Mouse (Mus musculus) hindbrain, embryonic 11.5 days (tissue): ENCODE results near the gene Ptprg. TPM values are rescaled to one million over a fixed set of nuclear protein-coding genes. Genes with fewer than 3 reads are reported as not detected.
"Not testable (repeated sequence)": the region's sequence is repeated elsewhere in the genome, so short reads cannot be mapped to it uniquely, and the experiment has no call there.

Experiments
- ATAC-seq: fragments of 200-750 bp; cut with Nextera tagmentation; 2 replicates; pipeline ENCODE4 v1.8.0; 2017; ENCODE audit warnings: mild to moderate bottlenecking, moderate TSS enrichment, moderate library complexity; ENCODE audit not compliant: low FRiP score
- DNase-seq: peaks from one replicate; pipeline ENCODE4 v3.0.0-alpha.2; 2015; ENCODE audit warnings: low spot score
- H3K27ac ChIP-seq: fragments of 300-500 bp; sonication (generic); 2 replicates; pipeline ENCODE4 v1.5.1; 2014; ENCODE audit warnings: mild to moderate bottlenecking, low read depth, low read length
- H3K27me3 ChIP-seq: fragments of 300-500 bp; sonication (generic); 2 replicates; pipeline ENCODE4 v1.6.1; 2014; ENCODE audit warnings: mild to moderate bottlenecking, low read length, moderate library complexity, mixed read lengths; ENCODE audit not compliant: control insufficient read depth, insufficient read depth
- H3K36me3 ChIP-seq: fragments of 300-500 bp; sonication (generic); 2 replicates; pipeline ENCODE4 v1.6.1; 2014; ENCODE audit warnings: mild to moderate bottlenecking, low read length, moderate library complexity, mixed read lengths; ENCODE audit not compliant: control insufficient read depth, insufficient read depth
- H3K4me1 ChIP-seq: fragments of 300-500 bp; sonication (generic); replicated peaks from 2 replicates; pipeline ENCODE4 v1.6.1; 2014; ENCODE audit warnings: low read length, mixed read lengths; ENCODE audit not compliant: control insufficient read depth, insufficient read depth
- H3K4me2 ChIP-seq: fragments of 300-500 bp; sonication (generic); replicated peaks from 2 replicates; pipeline ENCODE4 v1.6.1; 2014; ENCODE audit warnings: mild to moderate bottlenecking, low read depth, low read length
- H3K4me3 ChIP-seq: fragments of 300-500 bp; sonication (generic); 2 replicates; pipeline ENCODE4 v1.5.1; 2014; ENCODE audit warnings: low read depth, low read length
- H3K9ac ChIP-seq: fragments of 300-500 bp; sonication (generic); 2 replicates; pipeline ENCODE4 v1.6.1; 2014; ENCODE audit warnings: low read depth, low read length
- H3K9me3 ChIP-seq: fragments of 300-500 bp; sonication (generic); 2 replicates; pipeline ENCODE4 v1.6.1; 2016; ENCODE audit warnings: low read length; ENCODE audit not compliant: control insufficient read depth
- whole genome bisulfite sequencing: fragments of 180-500 bp; shearing (Covaris S2); extraction: QIAGEN DNeasy Blood & Tissue Kit; methylation state at CpG from one replicate; pipeline ENCODE4 v1.1.7; 2014; 5-methylcytosine and 5-hydroxymethylcytosine counted together
- polyA plus RNA-seq: library from polyadenylated mRNA; unstranded; fragments of >200 nt; fragmentation: Nextera tagmentation; extraction: Ambion mirVana; gene quantifications from 2 replicates; pipeline ENCODE4 v1.2.1, GENCODE M21; 2014

Ptprg gene
- polyA plus RNA-seq, 1 experiment from 2014 or later, result 45.0 TPM

DNA sequence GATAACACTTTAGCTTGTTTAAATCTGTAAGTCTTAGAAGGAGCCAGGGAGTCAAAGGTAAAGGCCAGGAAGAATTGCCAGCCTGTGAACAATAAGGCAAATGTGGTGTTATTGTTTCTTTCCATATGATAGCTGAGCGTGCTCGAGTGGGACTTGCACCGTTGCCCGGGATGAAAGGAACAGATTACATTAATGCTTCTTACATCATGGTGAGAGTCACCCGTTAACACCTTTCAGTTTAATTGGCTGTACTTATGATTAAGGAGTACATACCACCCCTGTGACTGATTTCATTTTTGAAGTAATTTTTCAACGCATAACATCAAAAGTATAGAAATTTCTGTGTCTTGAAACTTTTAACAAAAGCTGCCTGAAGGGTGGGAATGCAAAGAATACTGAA is 666.5 kb downstream of the Ptprg start:
- no peak overlapping the region for H3K4me2 ChIP-seq
- no peaks in the 10 kb centered on the region for H3K27me3 ChIP-seq
- 80% methylated on average over 6 of the region's 6 CpGs for WGBS
- DNase-seq (no peak), ATAC-seq (no peak)
- no peak overlapping the region for H3K9ac ChIP-seq
- H3K27ac ChIP-seq, result no peak overlapping the region
- H3K4me1 ChIP-seq, result no peaks in the 10 kb centered on the region
- H3K36me3 ChIP-seq, result no peaks in the 10 kb centered on the region
- no peak overlapping the region for H3K4me3 ChIP-seq
- no peaks in the 10 kb centered on the region for H3K9me3 ChIP-seq

DNA sequence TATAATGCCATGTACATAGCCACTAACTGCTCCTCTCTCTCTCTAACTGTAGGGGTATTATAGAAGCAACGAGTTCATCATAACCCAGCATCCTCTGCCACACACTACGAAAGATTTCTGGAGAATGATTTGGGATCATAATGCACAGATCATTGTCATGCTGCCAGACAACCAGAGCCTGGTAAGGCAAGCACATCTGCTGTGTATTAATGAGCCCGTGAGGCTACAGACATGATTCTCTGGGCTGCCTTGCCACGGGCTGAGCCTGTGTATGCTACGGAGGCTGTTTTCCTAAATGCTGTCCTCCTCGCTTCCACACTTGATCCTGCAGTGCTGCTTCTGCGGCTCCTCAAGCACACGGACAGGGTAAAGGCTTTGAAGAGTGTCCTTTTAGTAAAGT is 667.2 kb downstream of the Ptprg start:
- Histone ChIP-seq H3K4me2 (no peak overlapping the region), H3K36me3 (no peaks in the 10 kb centered on the region), H3K4me3 (no peak overlapping the region), H3K27me3 (no peaks in the 10 kb centered on the region), H3K9me3 (no peaks in the 10 kb centered on the region), H3K9ac (no peak overlapping the region), H3K4me1 (no peaks in the 10 kb centered on the region), H3K27ac (no peak overlapping the region)
- ATAC-seq (no peak), DNase-seq (no peak)
- WGBS, result 84% methylated on average over 8 of the region's 8 CpGs

DNA sequence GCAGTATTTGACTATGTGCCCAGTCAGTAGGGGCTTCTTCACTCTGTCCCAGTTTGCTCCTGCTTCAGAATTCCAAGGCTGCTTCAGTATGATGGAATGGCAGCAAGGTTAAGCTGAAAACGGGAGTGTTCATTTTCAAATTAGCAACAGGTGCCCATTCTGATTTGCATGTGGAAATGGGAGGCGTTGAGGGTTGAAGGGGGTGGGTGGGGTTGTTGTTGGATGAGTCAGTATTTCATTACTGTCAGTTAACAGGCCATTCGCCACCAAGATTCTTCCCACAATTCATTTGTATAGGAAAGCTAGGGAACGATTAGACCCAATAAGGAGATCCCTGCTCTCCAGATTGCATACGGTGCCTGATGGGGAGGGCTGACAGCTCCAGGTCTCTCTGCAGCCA is 668.2 kb downstream of the Ptprg start:
- no peak overlapping the region for H3K27ac ChIP-seq
- no peaks in the 10 kb centered on the region for H3K36me3 ChIP-seq
- no peak for DNase-seq
- ATAC-seq, result no peak
- no peaks in the 10 kb centered on the region for H3K9me3 ChIP-seq
- H3K4me3 ChIP-seq, result no peak overlapping the region
- no peak overlapping the region for H3K9ac ChIP-seq
- no peaks in the 10 kb centered on the region for H3K27me3 ChIP-seq
- H3K4me2 ChIP-seq, result no peak overlapping the region
- no peaks in the 10 kb centered on the region for H3K4me1 ChIP-seq
- 79% methylated on average over 5 of the region's 5 CpGs for WGBS

DNA sequence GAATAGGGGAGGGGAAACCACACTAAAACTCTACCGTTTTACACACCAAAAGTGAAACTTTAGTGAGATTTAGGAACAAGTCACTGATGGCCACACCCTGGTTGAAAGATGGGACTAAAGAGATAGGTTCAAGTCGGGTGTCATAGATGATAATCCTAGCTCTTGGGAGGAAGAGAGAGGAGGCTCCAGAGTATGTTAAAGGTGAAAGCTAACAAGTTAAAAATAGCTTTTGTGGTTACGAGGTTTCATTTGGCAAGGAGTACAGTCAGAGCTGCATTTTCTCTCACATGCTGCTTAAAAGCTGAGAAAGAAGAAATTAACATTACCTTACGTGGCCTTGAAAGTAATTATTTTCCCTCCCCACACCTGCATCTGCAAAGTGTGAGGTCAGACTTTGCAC is 690.4 kb downstream of the Ptprg start:
- H3K27ac ChIP-seq, result no peak overlapping the region
- ATAC-seq (no peak), DNase-seq (no peak)
- WGBS, result 85% methylated on average over 4 of the region's 4 CpGs
- H3K27me3 ChIP-seq, result no peaks in the 10 kb centered on the region
- no peak overlapping the region for H3K9ac ChIP-seq
- H3K9me3 ChIP-seq, result no peaks in the 10 kb centered on the region
- H3K4me2 ChIP-seq, result no peak overlapping the region
- no peaks in the 10 kb centered on the region for H3K36me3 ChIP-seq
- H3K4me1 ChIP-seq, result no peaks in the 10 kb centered on the region
- H3K4me3 ChIP-seq, result no peak overlapping the region

DNA sequence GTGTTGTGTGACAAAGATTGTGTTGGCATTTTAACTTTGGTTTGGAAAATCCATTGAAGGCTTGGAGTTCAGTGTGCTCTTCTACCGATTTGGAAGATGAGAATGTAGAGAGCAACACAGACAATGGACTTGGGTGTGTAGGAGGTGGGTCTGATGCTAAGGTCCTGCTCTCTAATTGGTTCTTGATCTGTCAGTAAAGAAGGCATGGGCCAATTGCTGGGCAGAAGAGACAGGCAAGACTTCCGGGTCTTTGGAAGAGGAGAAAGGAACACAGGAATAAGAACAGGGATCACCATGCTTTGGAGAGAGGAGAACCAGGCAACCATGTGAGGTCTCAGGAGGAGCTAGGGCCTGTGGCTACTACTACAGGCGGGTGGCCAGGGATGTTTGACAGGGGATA is 722.7 kb downstream of the Ptprg start:
- Histone ChIP-seq H3K27me3 (no peaks in the 10 kb centered on the region), H3K36me3 (no peaks in the 10 kb centered on the region), H3K4me2 (no peak overlapping the region), H3K4me1 (no peaks in the 10 kb centered on the region), H3K4me3 (no peak overlapping the region), H3K27ac (no peak overlapping the region), H3K9me3 (no peaks in the 10 kb centered on the region), H3K9ac (no peak overlapping the region)
- WGBS, result 65% methylated on average over 3 of the region's 3 CpGs
- ATAC-seq, result no peak
- DNase-seq, result no peak

DNA sequence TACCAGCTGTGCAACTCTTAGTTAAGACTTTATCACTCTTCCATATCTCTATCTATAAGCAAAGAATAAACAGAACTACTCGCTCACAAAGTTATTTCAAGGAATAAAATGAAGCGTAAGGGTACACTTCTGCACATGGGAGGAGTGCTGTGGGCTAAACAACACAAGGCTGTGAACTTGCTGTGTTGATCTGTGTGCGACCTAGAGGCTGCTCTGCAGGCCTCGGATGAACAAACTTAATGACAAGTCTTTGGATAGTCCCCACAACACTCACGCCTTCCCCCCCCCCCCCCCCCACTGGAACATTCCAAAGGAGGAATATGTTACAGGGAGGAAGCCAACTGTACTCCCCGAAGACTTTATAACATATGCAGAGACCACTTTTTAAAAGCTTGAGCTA is 730.3 kb downstream of the Ptprg start, which contains the start of gene Gm49355:
TSS of gene Gm49355 (plus strand) at position 336 of the 400 bp plus-strand sequence.
- 82% methylated on average over 6 of the region's 6 CpGs for whole genome bisulfite sequencing
- DNase-seq (no peak), ATAC-seq (no peak)
- Histone ChIP-seq H3K4me1 (no peaks in the 10 kb centered on the region), H3K27ac (peak within 1 kb of the TSS; percentile 47), H3K4me3 (peak within 1 kb of the TSS; percentile 57), H3K4me2 (peak within 1 kb of the TSS; percentile 65), H3K27me3 (no peaks in the 10 kb centered on the region), H3K9ac (peak within 1 kb of the TSS; percentile 72), H3K36me3 (no peaks in the 10 kb centered on the region), H3K9me3 (no peaks in the 10 kb centered on the region)

DNA sequence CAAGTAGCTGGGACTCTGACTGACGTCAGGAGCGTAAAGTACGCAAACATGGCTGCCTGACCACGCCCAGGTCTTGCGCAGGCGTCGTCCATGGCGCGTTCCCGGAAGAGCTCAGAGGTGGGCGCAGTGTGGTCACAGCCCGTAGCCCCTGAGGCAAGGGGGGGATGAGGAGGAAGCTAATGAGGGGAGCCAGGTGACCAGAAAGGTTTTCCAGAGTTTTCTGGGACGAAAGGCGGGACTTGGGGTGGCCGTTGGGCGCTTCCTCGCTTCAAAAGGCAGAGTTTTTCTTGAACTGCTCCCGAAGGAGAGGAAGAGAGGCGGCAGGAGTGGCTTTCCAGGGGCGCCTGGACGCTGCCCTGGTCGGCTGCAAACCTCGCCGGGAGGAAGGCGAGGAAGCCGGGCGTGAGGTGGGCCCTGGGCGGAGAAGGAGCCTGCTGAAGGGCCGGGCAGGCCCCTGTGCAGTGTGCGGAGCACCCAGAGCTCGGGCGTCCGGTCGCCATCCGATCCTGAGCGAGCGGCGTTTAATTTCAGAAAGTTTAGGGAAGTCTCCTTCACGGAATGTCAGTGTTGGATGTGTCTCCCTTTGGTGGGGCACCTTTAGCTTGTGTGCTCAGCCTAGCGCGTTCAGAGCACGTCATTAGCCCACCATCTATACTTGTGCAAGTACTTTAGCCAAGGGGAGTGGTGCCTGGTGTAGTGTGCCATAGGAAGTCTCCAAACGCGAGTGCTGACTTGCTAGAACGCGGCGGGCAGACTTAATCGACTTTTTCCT is 731.0 kb downstream of the Ptprg start, which contains the start of gene 3830406C13Rik:
TSS of gene 3830406C13Rik (plus strand) at position 33 of the 772 bp plus-strand sequence.
- WGBS, result under 1% methylated on average over 45 of the region's 48 CpGs
- peak within 1 kb of the TSS; percentile 57 for H3K4me3 ChIP-seq
- no peaks in the 10 kb centered on the region for H3K36me3 ChIP-seq
- no peaks in the 10 kb centered on the region for H3K27me3 ChIP-seq
- H3K27ac ChIP-seq, result peak within 1 kb of the TSS; percentile 47
- ATAC-seq, result peak; percentile 99
- peak within 1 kb of the TSS; percentile 65 for H3K4me2 ChIP-seq
- DNase-seq, result peak; percentile 91
- H3K9ac ChIP-seq, result peak within 1 kb of the TSS; percentile 72
- H3K9me3 ChIP-seq, result no peaks in the 10 kb centered on the region
- no peaks in the 10 kb centered on the region for H3K4me1 ChIP-seq

DNA sequence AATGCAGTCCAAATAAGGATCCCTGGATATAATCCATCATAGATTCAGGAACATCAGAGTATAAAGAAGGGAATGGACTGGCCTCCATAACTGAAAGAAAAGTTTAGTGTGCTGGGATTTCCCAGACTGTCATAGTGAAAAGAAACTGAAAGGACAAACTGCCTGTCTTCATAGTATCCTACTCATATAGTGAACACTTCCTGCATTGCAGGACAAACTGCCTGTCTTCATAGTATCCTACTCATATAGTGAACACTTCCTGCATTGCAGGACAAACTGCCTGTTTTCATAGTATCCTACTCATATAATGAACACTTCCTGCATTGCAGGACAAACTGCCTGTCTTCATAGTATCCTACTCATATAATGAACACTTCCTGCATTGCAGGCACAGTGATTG is 736.4 kb downstream of the Ptprg start:
- H3K27me3 ChIP-seq, H3K9me3 ChIP-seq, H3K27ac ChIP-seq, H3K36me3 ChIP-seq, H3K4me2 ChIP-seq, DNase-seq, ATAC-seq, H3K4me3 ChIP-seq, H3K4me1 ChIP-seq, H3K9ac ChIP-seq: not testable (repeated sequence)
